Comparison of ENCODE assay signal across 9 mouse cellular contexts in the genomic region with DNA sequence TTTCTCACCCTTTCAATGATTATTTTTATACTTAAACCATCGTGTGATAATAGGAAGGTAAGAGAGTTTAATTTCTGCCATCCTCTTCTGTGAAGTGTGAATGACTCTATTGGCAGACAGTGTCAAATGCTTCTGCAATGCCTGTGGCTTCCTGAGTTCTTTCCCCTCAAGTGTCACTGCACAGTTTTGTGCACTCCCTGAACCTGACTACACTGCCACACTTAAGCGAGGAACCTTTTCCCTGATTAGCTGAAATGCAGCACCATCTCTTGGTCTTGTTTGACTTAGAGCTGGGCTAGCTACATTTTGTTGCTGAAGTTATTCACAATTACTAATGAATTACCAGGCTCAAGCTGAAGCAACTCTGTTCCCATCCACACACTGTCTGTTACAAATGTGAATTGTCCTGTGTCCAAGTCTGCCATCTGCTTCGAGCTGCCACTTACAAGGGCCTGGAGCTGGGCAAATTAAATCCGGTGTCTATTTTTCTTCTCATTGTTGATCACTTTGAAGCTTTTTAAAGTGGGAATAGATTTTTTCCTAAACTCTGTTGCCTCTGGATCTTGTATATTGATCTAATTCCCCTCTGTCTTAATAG.
DNase-seq lines count a peak whose midpoint lies in the region; ATAC-seq lines count a peak whose summit lies in the region.
"Had no signal": no experiment of that assay in that cellular context is flagged by ENCODE, and none has a peak within 500 bp of the region (broad histone marks: within the 10 kb centered on the region; RNA-seq: fewer than 3 reads in every experiment).

No protein-coding gene starts in this region.

- no peak for ATAC-seq in hindbrain, embryonic 14.5 days (ENCODE audit: low FRiP score)
- no peak for ATAC-seq in hindbrain, embryonic 11.5 days (ENCODE audit: low FRiP score)
- ATAC-seq in activated CD4-positive, CD25-positive, alpha-beta regulatory T cell, adult 4 months = no peak

- DNase-seq in hindbrain, embryonic 14.5 days (ENCODE audit: low spot score) = no peak
- DNase-seq in hindbrain, embryonic 11.5 days (ENCODE audit: low spot score) = no peak
- peak; percentile 98 for DNase-seq in brain, adult 2 months (ENCODE audit: low read depth, low spot score)
- peak; percentile 70 to 80 for DNase-seq in cerebellum, postnatal 36 days
- DNase-seq in left cerebral cortex, postnatal 25 days (ENCODE audit: low spot score in 2 of 2) = peak; percentile 45 to 75
- no peak for DNase-seq in adrenal gland, postnatal 10 days
- no peak for DNase-seq in heart, adult 9 months (ENCODE audit: low spot score in 2 of 2)

- H3K27me3 ChIP-seq in hindbrain, embryonic 14.5 days (ENCODE audit: control insufficient read depth, insufficient read depth, low read length) = no peaks in the 10 kb centered on the region
- H3K27me3 ChIP-seq in hindbrain, embryonic 11.5 days (ENCODE audit: control insufficient read depth, insufficient read depth, low read length) = no peaks in the 10 kb centered on the region
- H3K27me3 ChIP-seq: midbrain, embryonic 12.5 days had no signal

- no peak overlapping the region for H3K4me3 ChIP-seq in hindbrain, embryonic 14.5 days (replicated peaks; ENCODE audit: low read length)
- H3K4me3 ChIP-seq in hindbrain, embryonic 11.5 days (ENCODE audit: low read depth, low read length) = no peak overlapping the region
- H3K4me3 ChIP-seq: midbrain, embryonic 12.5 days had no signal

- H3K9me3 ChIP-seq in hindbrain, embryonic 14.5 days (ENCODE audit: control insufficient read depth, low read length) = no peaks in the 10 kb centered on the region
- H3K9me3 ChIP-seq in hindbrain, embryonic 11.5 days (ENCODE audit: control insufficient read depth, low read length) = no peaks in the 10 kb centered on the region
- H3K9me3 ChIP-seq: midbrain, embryonic 12.5 days had no signal

- H3K36me3 ChIP-seq in hindbrain, embryonic 14.5 days (replicated peaks; ENCODE audit: control insufficient read depth, insufficient read depth) = no peaks in the 10 kb centered on the region
- H3K36me3 ChIP-seq in hindbrain, embryonic 11.5 days (ENCODE audit: control insufficient read depth, insufficient read depth, low read length) = no peaks in the 10 kb centered on the region
- H3K36me3 ChIP-seq: midbrain, embryonic 12.5 days had no signal

- H3K27ac ChIP-seq in hindbrain, embryonic 14.5 days = peak overlapping the region; percentile 63; the same call in 1 of the 2 replicates
- H3K27ac ChIP-seq in hindbrain, embryonic 11.5 days (ENCODE audit: low read depth, low read length) = no peak overlapping the region
- H3K27ac ChIP-seq: midbrain, embryonic 12.5 days had no signal

- intact Hi-C loops in left cerebral cortex, postnatal 25 days (cut with DNase I) = loop anchor here (10.0 kb wide), 1 partner anchor 411 kb away; no protein-coding TSS in a partner anchor

- H3K4me1 ChIP-seq in hindbrain, embryonic 14.5 days (replicated peaks; ENCODE audit: control insufficient read depth, insufficient read depth, low read length) = no peaks in the 10 kb centered on the region; the same call in 1 of the 2 replicates
- no peaks in the 10 kb centered on the region for H3K4me1 ChIP-seq in hindbrain, embryonic 11.5 days (replicated peaks; ENCODE audit: control insufficient read depth, insufficient read depth, low read length)
- H3K4me1 ChIP-seq: midbrain, embryonic 12.5 days had no signal

- 78% methylated on average over 4 of the region's 4 CpGs for WGBS in hindbrain, embryonic 14.5 days
- WGBS in hindbrain, embryonic 11.5 days = 84% methylated on average over 4 of the region's 4 CpGs

- H3K4me2 ChIP-seq in hindbrain, embryonic 14.5 days (replicated peaks) = no peak overlapping the region
- H3K4me2 ChIP-seq in hindbrain, embryonic 11.5 days (replicated peaks; ENCODE audit: low read depth, low read length) = no peak overlapping the region
- H3K4me2 ChIP-seq: midbrain, embryonic 12.5 days had no signal

- no peak overlapping the region for H3K9ac ChIP-seq in hindbrain, embryonic 14.5 days
- no peak overlapping the region for H3K9ac ChIP-seq in hindbrain, embryonic 11.5 days (ENCODE audit: low read depth, low read length)
- H3K9ac ChIP-seq: midbrain, embryonic 12.5 days had no signal

Comparison
In these comparisons a context has a peak if more than half of its experiments do, and no peak if none do; other contexts are left out.
1. DNase-seq: peak in brain, adult 2 months (single experiment), cerebellum, postnatal 36 days (2 of 2) and left cerebral cortex, postnatal 25 days (2 of 2); none in hindbrain, embryonic 14.5 days (single experiment), hindbrain, embryonic 11.5 days (single experiment), adrenal gland, postnatal 10 days (single experiment) and heart, adult 9 months (0 of 2).